Mouse (Mus musculus): Measurements from ENCODE around the gene Pabpc1l.

DNA sequence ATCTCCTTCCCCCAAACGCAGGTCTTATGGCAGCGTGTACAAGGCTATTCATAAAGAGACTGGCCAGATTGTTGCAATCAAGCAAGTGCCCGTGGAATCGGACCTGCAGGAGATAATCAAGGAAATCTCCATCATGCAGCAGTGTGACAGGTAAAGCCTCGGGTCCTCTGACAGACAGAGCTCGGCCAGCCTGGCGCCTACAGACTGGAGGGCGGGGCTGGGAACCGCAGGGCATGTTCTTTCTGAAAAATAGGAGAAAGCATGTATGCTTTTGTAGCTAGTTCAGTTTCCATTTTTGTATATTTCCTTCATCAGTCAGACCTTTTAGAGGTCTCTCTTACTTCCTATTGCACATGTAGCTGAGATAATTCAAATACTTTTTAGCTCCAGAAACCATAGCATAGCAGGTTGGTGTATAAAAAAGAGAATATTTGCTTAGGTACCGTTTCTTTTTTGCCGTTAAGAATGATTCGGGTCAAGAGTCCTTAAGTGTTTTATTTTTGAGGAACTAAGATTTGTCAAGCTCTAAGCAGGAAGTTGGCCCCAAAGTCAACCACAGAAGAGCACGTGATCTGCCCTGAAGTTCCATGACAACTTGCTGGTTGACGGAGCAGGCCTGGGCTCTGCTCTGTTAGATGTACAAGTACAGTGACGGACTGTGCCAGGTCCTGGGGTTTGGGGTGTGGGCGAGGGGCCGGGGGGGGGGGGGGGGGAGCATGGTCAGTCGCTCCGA lies 58.5 kb downstream of the Pabpc1l start:
- TF ChIP-seq CTCF (IDR thresholded peaks at IDR 0.05; ENCODE audit: borderline replicate concordance, control insufficient read depth, extremely low read depth, insufficient read depth, low read length, poor library complexity) (no peak), POLR2A (IDR thresholded peaks at IDR 0.05; ENCODE audit: control insufficient read depth, extremely low read depth, insufficient read depth, low read length, poor library complexity) (no peak)

All from thymus, adult 2 months (tissue).